Mouse (Mus musculus) thymus, adult 18-20 months (tissue): ENCODE measurements around the gene Snrpg.
A peak's percentile ranks its signal among the peaks of the same experiment; 100 is the strongest.

Source experiments
- DNase-seq, 2 experiments: peaks; one replicate each; pipeline ENCODE4 v3.0.0; 2022; ENCODE audit warnings: mixed read lengths in 2 of 2

The Snrpg gene

DNA sequence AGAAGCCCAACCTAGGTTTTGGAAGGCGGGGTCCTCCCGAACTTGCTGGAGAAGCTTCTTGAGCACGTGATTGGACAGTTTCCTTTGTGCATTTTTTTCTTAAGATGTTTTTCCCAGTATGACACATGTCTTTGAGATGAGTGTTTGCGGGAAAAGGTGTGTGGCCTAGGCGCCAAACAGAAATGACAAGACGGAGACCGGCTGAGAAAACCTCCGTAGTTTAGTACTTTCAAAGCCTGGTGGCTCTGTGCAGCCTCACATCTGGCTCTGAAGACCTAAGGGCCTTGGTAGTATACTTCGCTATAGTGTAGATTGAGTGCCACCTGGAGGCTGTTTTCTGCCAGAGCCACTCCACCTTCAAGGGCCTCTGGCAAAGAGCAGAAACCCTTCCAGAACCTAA, 29.9 kb downstream of the Snrpg start:
- peak; percentile 62 to 72 for DNase-seq

DNA sequence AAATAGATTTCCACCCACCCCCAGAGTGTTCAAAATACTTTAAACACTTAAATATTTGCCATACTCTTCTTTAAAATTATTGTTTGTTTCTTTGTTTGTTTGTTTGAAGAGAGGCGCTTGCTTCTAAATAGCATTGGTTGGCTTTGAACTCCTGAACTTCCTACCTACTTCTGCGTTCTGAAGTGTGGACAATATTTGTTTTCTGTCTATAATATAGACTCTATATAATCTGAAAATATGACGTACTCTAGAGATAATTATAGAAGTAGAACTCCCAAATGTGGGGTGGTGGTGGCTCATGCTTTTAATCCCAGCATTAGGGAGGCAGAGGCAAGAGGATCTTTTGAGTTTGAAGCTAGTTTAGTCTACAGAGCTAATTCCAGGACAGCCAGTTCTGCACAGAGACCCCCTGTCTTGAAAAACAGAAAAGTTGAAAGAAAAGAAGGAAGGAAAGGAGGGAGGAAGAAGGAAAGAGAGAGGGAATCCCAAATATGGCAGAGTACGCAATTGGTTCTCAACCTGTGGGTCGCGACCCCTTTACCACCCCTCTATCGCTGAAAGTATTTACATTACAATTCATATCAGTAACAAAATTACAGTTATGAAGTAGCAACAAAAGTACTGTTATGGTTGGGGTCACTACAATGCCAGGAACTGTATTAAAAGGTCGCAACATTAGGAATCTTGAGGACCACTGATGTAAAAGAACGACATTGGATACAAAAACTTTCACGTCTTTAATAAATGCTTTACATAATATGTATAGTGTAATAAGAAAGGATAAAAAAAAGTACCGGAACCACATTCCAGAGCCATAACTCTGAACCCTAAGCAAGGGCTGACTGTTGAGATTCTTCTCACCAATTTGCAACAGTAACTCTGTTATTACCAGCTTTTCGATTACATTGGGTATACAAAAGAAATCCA, 31.8 kb downstream of the Snrpg start:
- DNase-seq = no peak

DNA sequence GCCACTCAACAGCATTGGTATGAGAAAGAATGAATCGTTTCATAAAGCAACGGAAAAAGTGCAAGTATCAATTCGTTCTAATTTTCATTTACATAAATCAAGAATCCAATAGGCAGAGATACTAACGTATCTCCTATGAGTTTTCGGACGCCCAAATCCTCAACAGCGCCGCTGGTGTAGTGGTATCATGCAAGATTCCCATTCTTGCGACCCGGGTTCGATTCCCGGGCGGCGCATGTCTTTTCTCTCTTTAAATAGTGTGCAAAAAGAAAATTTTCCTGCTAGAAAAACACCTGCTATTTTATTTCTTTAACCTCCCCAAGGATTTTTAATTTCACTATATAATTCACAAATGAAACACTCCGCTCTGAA, 32.6 kb downstream of the Snrpg start:
- DNase-seq = no peak

DNA sequence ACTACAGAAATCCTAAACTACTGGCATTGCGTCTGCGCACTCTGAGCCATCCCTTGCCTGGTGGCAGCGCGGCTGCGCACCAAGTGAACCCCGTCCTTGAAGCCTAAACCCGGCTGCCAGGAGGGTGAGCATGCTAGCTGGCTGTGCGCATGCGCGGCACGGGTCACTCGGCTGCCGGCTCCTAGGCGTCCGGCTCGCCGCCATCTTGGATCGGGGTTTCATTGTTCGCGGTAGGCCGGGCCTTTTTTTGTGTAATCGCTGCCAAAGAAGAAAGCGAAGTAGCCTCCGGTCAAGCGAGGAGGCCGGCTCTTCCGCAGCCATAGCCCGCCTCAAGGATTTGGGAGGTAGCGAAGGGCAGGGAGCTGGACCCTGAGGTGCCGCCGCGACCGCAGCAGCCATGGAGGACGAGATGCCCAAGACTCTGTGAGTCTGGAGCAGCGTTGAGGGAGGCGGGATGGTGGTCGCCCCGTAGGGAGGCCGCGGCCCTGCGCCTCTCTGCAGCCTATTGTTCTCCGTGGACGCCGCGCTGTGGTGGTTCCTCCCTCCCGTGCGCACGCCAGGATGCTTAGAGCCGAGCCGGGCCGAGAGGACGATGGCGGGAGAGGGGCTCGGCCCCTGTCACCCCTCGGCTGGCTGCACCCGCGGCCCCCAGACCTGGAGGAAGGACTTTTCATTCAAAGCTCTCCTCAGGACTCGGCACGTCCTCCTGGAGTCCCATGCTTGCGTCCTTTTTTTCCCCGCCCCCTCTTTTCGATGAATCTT, 33.2 kb downstream of the Snrpg start, which contains the start of gene Tia1:
Gene Tia1, plus strand, starts transcription at position 120 of the 762 bp plus-strand sequence.
- DNase-seq = peak; percentile 96

DNA sequence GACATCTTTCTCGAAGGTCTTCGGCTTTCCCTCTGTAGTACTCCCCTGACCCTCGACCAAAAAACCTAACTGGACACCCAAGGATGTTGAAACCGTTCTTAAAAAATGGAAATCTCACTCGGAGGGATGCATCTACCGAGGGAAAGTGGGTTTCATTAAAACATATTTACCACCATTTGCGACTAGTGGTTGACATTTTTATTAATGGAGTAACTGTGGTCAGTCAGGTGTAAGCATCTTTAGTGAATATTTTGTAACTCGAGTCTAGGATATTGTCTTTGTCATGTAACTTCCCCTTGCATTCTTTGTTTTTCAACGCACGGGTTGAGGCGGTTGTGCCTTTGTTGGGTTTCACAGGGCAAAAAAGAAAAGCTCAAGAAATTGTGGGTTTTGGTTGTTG, 33.9 kb downstream of the Snrpg start:
- no peak for DNase-seq

DNA sequence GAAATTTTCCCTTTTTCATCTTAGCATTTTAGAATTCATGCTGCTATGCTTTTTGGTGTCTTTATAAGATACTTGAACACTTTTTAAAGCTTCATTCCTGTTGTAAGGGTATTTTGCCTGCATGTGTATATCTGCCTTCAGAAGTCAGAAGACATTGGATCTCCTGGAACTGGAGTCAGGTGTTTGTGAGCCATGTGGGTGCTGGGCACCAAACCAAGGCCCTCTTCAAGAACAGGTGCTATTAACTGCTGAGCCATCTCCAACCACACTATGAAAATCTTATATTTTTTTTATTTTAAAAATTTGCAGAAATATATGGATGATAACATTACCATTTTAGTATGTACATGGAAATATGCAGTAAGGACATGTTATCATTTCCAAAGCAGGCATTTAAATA, 35.2 kb downstream of the Snrpg start:
- no peak for DNase-seq

DNA sequence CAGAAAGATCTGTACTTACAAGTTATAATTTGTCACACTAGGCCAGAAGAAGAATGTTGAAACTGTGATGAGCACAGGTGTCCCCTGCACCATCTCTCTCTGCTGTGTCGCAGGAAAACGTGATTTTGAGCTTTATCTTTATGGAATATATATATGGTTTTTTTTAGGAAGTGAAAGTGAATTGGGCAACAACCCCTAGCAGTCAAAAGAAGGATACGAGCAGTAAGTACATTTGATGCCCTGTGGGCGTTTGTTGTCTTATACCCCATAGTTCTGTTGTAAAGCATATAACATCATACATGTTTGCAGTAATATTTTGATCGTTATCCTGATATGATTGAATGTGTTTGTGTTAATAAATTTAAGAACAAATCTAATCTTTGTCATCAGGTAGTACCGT, 47.6 kb downstream of the Snrpg start:
- DNase-seq = no peak

DNA sequence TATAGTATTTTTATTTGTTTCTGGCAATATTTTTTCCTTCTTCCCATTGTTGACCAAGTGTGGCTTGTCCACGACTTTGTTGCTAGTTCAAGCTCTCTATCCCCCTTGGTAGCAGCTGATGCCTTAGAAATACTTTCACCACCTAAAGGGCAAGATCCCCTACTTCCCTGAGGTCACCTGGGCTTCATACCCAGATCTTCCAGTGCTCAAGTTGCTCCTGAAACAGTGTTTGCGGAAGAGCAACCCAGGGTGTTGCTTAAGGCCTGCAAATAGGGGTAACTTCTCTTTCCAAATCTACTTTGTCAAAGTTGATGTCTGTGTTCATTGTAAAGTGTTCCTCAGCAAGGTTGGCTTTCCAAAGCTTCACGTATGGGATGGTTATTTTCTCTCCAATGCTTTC, 48.1 kb downstream of the Snrpg start:
- no peak for DNase-seq

DNA sequence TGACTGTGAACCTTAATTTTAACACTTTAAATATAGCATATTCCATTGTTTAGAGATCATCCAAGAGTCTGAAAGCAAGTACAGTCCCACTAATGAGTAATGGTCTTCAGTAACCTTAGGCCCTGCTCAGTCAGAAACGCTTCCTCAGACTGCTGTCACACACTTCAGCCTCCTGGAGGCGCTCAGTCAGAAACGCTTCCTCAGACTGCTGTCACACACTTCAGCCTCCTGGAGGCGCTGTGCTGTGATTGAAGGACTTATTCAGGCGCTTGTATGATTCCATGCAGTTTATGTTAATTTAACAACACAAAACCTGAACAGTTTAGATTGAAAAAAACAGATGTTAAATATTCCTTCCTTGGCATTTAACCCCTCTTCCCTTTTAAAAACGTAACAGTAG, 49.4 kb downstream of the Snrpg start:
- DNase-seq = no peak

DNA sequence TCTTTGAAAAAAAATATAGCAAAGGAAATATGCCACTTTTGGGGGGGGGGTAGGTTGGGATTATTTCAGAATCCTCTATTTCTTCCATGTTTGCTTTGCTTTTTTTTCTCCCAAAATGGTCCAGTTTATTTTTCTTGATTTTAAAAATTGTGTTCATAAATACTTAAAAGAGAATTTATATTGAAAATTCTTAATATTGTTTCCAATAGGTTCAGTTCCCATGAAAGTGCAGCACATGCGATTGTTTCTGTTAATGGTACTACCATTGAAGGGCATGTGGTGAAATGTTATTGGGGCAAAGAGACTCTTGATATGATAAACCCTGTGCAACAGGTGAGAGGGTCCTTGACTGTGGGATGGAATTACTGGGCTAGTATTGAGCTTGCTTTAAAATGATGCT, 55.3 kb downstream of the Snrpg start, which contains the start of gene Gm44790:
Gene Gm44790, plus strand, starts transcription at position 301 of the 400 bp plus-strand sequence.
- DNase-seq = no peak
